Mouse (Mus musculus): ENCODE results near the gene Crlf1.

DNA sequence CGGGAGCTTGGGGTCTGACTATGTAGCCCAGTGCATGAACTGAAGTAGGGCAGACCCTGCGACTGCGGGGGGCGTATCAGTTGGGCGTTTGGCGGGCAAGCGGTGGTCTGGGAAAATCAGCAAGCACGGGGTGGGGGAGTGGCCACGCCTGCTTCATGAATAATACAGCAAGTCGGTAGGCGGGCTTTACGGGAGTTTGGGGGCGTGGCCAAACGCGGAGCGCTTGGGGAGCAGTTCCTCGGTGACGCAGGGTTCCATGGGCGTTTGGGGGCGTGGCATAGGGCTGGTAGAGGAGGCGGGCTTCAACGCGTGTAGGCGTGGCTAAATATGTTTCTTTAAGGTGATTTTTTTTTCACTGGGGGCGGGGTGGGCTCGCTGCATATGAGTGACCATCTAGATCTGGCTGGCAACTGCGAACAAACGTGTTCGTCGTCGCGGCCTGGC, 45.7 kb downstream of the Crlf1 start:
- TF ChIP-seq CTCF (IDR thresholded peaks at IDR 0.05; ENCODE audit: insufficient read depth, low read depth, low read length): no peak
- no peak for TF ChIP-seq POLR2A (IDR thresholded peaks at IDR 0.05; ENCODE audit: insufficient read depth, low read depth, low read length)
